Mouse (Mus musculus): ENCODE results near the gene Lamc1. TPM values are rescaled to one million over a fixed set of nuclear protein-coding genes. Genes with fewer than 3 reads are reported as not detected.

Gene Lamc1
- polyA plus RNA-seq, 1 experiment from 2014 or later, result 52.0 TPM

GRCm38 (mm10) chr1:153202195-153202594 lies 130.4 kb downstream of the Lamc1 start:
- no peaks in the 10 kb centered on the region for H3K9me3 ChIP-seq
- H3K4me3 ChIP-seq, result no peak overlapping the region
- WGBS, result 66% methylated on average over 8 of the region's 8 CpGs
- ATAC-seq (ENCODE audit: insufficient number of reproducible peaks, low FRiP score, low TSS enrichment, low read depth), result no peak
- H3K4me2 ChIP-seq, result no peak overlapping the region
- H3K36me3 ChIP-seq, result no peaks in the 10 kb centered on the region
- no peak overlapping the region for H3K27ac ChIP-seq
- H3K9ac ChIP-seq, result no peak overlapping the region
- no peaks in the 10 kb centered on the region for H3K27me3 ChIP-seq
- peaks cover 9% of the 10 kb centered on the region for H3K4me1 ChIP-seq

- peaks cover 9% of the 10 kb centered on the region for H3K4me1 ChIP-seq
- H3K9me3 ChIP-seq, result no peaks in the 10 kb centered on the region
- 0 out of 2 replicates have a peak overlapping the region, but pooled peaks have one; percentile 2 for H3K4me2 ChIP-seq
- no peaks in the 10 kb centered on the region for H3K36me3 ChIP-seq
- H3K9ac ChIP-seq, result no peak overlapping the region
- H3K27ac ChIP-seq, result peak overlapping the region; percentile 18; the same call in 1 of the 2 replicates
- no peak overlapping the region for H3K4me3 ChIP-seq
- WGBS, result 28% methylated on average over 14 of the region's 14 CpGs
- H3K27me3 ChIP-seq, result no peaks in the 10 kb centered on the region
- no peak for ATAC-seq (ENCODE audit: insufficient number of reproducible peaks, low FRiP score, low TSS enrichment, low read depth)
Measured at GRCm38 (mm10) chr1:153201448-153201847, 131.1 kb downstream of the Lamc1 start.

- no peak for ATAC-seq (ENCODE audit: insufficient number of reproducible peaks, low FRiP score, low TSS enrichment, low read depth)
- Histone ChIP-seq H3K4me1 (peaks cover 11% of the 10 kb centered on the region), H3K4me3 (no peak overlapping the region), H3K36me3 (no peaks in the 10 kb centered on the region), H3K27me3 (no peaks in the 10 kb centered on the region), H3K27ac (no peak overlapping the region), H3K4me2 (no peak overlapping the region), H3K9me3 (no peaks in the 10 kb centered on the region), H3K9ac (no peak overlapping the region)
- 77% methylated on average over 3 of the region's 3 CpGs for WGBS
Measured at GRCm38 (mm10) chr1:153197316-153197850, 135.2 kb downstream of the Lamc1 start.

- Histone ChIP-seq H3K9ac (no peak overlapping the region), H3K36me3 (no peaks in the 10 kb centered on the region), H3K27ac (no peak overlapping the region), H3K4me3 (no peak overlapping the region), H3K4me2 (no peak overlapping the region), H3K27me3 (no peaks in the 10 kb centered on the region), H3K9me3 (no peaks in the 10 kb centered on the region), H3K4me1 (peaks cover 17% of the 10 kb centered on the region)
- no peak for ATAC-seq (ENCODE audit: insufficient number of reproducible peaks, low FRiP score, low TSS enrichment, low read depth)
- 90% methylated on average over 6 of the region's 6 CpGs for WGBS
Measured at GRCm38 (mm10) chr1:153192945-153193344, 139.6 kb downstream of the Lamc1 start.

GRCm38 (mm10) chr1:153192379-153192778 lies 140.2 kb downstream of the Lamc1 start:
- no peaks in the 10 kb centered on the region for H3K27me3 ChIP-seq
- no peak overlapping the region for H3K4me3 ChIP-seq

GRCm38 (mm10) chr1:153191943-153192329 lies 140.7 kb downstream of the Lamc1 start:
- H3K9ac ChIP-seq, result no peak overlapping the region
- peak; percentile 58; the same call in 1 of the 2 replicates for ATAC-seq (ENCODE audit: insufficient number of reproducible peaks, low FRiP score, low TSS enrichment, low read depth)
- H3K4me3 ChIP-seq, result no peak overlapping the region
- H3K9me3 ChIP-seq, result no peaks in the 10 kb centered on the region
- peaks cover 17% of the 10 kb centered on the region for H3K4me1 ChIP-seq
- H3K4me2 ChIP-seq, result no peak overlapping the region
- WGBS, result 4% methylated on average over 4 of the region's 5 CpGs
- no peaks in the 10 kb centered on the region for H3K27me3 ChIP-seq
- H3K36me3 ChIP-seq, result no peaks in the 10 kb centered on the region
- H3K27ac ChIP-seq, result peak overlapping the region; percentile 38; the same call in 1 of the 2 replicates

More at GRCm38 (mm10) chr1:153192379-153192778, 140.2 kb downstream of the Lamc1 start:
- Histone ChIP-seq H3K36me3 (no peaks in the 10 kb centered on the region), H3K9ac (no peak overlapping the region), H3K27ac (peak overlapping the region; percentile 38; the same call in 1 of the 2 replicates), H3K4me2 (no peak overlapping the region), H3K4me1 (peaks cover 17% of the 10 kb centered on the region), H3K9me3 (no peaks in the 10 kb centered on the region)
- WGBS, result 76% methylated on average over 4 of the region's 4 CpGs
- no peak for ATAC-seq (ENCODE audit: insufficient number of reproducible peaks, low FRiP score, low TSS enrichment, low read depth)

- H3K4me3 ChIP-seq, result no peak overlapping the region
- no peaks in the 10 kb centered on the region; the same call in 1 of the 2 replicates for H3K27me3 ChIP-seq
- H3K36me3 ChIP-seq, result no peaks in the 10 kb centered on the region
- no peak overlapping the region for H3K9ac ChIP-seq
- H3K9me3 ChIP-seq, result no peaks in the 10 kb centered on the region
- 54% methylated on average over 15 of the region's 15 CpGs for WGBS
- H3K4me2 ChIP-seq, result no peak overlapping the region
- peak overlapping the region; percentile 35; the same call in 1 of the 2 replicates for H3K27ac ChIP-seq
- peaks cover 18% of the 10 kb centered on the region for H3K4me1 ChIP-seq
- ATAC-seq (ENCODE audit: insufficient number of reproducible peaks, low FRiP score, low TSS enrichment, low read depth), result no peak
Measured at GRCm38 (mm10) chr1:153191237-153191942, 141.2 kb downstream of the Lamc1 start.

- Histone ChIP-seq H3K27ac (no peak overlapping the region), H3K4me1 (peaks cover 29% of the 10 kb centered on the region), H3K36me3 (no peaks in the 10 kb centered on the region), H3K9me3 (no peaks in the 10 kb centered on the region), H3K27me3 (peaks cover 17% of the 10 kb centered on the region), H3K4me2 (no peak overlapping the region), H3K9ac (no peak overlapping the region), H3K4me3 (no peak overlapping the region)
- ATAC-seq (ENCODE audit: insufficient number of reproducible peaks, low FRiP score, low TSS enrichment, low read depth), result no peak
- 72% methylated on average over 3 of the region's 3 CpGs for WGBS
Measured at GRCm38 (mm10) chr1:153188081-153188480, 144.5 kb downstream of the Lamc1 start.

- peak within 1 kb of the TSS; percentile 47 for H3K27ac ChIP-seq
- H3K4me2 ChIP-seq, result peak within 1 kb of the TSS; percentile 85
- H3K4me1 ChIP-seq, result peaks cover 15% of the 10 kb centered on the region
- H3K4me3 ChIP-seq, result peak within 1 kb of the TSS; percentile 45
- H3K27me3 ChIP-seq, result peaks cover 17% of the 10 kb centered on the region
- no peaks in the 10 kb centered on the region for H3K9me3 ChIP-seq
- 2% methylated on average over 45 of the region's 46 CpGs for WGBS
- no peaks in the 10 kb centered on the region for H3K36me3 ChIP-seq
- ATAC-seq (ENCODE audit: insufficient number of reproducible peaks, low FRiP score, low TSS enrichment, low read depth), result 0 out of 2 replicates have a peak, but pooled peaks have one; percentile 58
- peak within 1 kb of the TSS; percentile 26; the same call in 1 of the 2 replicates for H3K9ac ChIP-seq
Measured at GRCm38 (mm10) chr1:153185828-153186803, 146.5 kb downstream of the Lamc1 start, which contains the start of gene Lamc2. Gene Lamc2 (minus strand): TSS chr1:153186447.

- Histone ChIP-seq H3K27me3 (peaks cover 11% of the 10 kb centered on the region), H3K9me3 (no peaks in the 10 kb centered on the region), H3K4me2 (no peak overlapping the region), H3K9ac (no peak overlapping the region), H3K4me1 (peaks cover 9% of the 10 kb centered on the region), H3K4me3 (no peak overlapping the region), H3K36me3 (no peaks in the 10 kb centered on the region), H3K27ac (peak overlapping the region; percentile 70)
- WGBS, result 30% methylated on average over 9 of the region's 9 CpGs
- peak; percentile 65; the same call in 1 of the 2 replicates for ATAC-seq (ENCODE audit: insufficient number of reproducible peaks, low FRiP score, low TSS enrichment, low read depth)
Measured at GRCm38 (mm10) chr1:153180586-153181289, 151.8 kb downstream of the Lamc1 start.

- H3K9ac ChIP-seq, result no peak overlapping the region
- WGBS, result 70% methylated on average over 4 of the region's 4 CpGs
- ATAC-seq (ENCODE audit: insufficient number of reproducible peaks, low FRiP score, low TSS enrichment, low read depth), result no peak
- no peak overlapping the region for H3K4me3 ChIP-seq
- no peak overlapping the region for H3K4me2 ChIP-seq
- H3K27me3 ChIP-seq, result 0 out of 2 replicates have a peak, but pooled peaks cover 5% of the 10 kb centered on the region
- no peaks in the 10 kb centered on the region for H3K36me3 ChIP-seq
- H3K4me1 ChIP-seq, result 0 out of 2 replicates have a peak, but pooled peaks cover 6% of the 10 kb centered on the region
- no peaks in the 10 kb centered on the region for H3K9me3 ChIP-seq
- H3K27ac ChIP-seq, result peak overlapping the region; percentile 70
Measured at GRCm38 (mm10) chr1:153180160-153180559, 152.4 kb downstream of the Lamc1 start.
